ENCODE assay signal across 8 mouse cellular contexts in the genomic region with DNA sequence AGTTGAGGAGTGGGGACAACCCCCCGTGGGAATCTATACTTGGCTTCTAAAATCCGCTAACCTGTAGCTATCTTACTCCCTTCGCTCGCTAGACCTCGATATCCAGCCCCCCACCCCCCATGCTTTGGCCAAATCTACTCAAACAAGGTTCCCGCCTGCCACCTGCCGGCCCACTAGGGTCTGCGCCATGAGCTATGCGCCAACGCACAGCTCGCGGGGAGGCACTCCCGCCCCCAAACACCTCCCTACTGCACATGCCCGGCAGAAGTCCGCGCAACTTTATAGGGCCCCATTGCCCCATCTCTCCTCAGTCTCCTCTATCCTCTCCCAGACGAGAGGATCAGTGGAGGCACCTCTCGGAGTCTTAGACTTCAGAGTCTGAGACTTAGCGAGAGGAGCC. TPM values are rescaled to one million over a fixed set of nuclear protein-coding genes. Genes with fewer than 3 reads are reported as not detected.
A peak's percentile ranks its signal among the peaks of the same experiment; 100 is the strongest.
DNase-seq lines count a peak whose midpoint lies in the region; ATAC-seq lines count a peak whose summit lies in the region.

Gene Gnas, plus strand, starts transcription at position 310 of the 400 bp plus-strand sequence.

- H3K27ac ChIP-seq in kidney, embryonic 14.5 days (ENCODE audit: low read depth, low read length) = no peak within 1 kb of the TSS
- no peak within 1 kb of the TSS for H3K27ac ChIP-seq in liver, embryonic 12.5 days

- peak within 1 kb of the TSS; percentile 29; the same call in 1 of the 2 replicates for H3K9ac ChIP-seq in kidney, embryonic 14.5 days (ENCODE audit: low read depth, low read length)
- H3K9ac ChIP-seq in liver, embryonic 12.5 days = 0 out of 2 replicates have a peak within 1 kb of the TSS, but pooled peaks have one; percentile 12

- H3K4me3 ChIP-seq in kidney, embryonic 14.5 days (ENCODE audit: low read length) = peak within 1 kb of the TSS; percentile 32
- H3K4me3 ChIP-seq in liver, embryonic 12.5 days = peak within 1 kb of the TSS; percentile 24

- peak; percentile 22 for DNase-seq in right cerebral cortex, adult 18-20 months
- no peak for DNase-seq in right cerebral cortex, postnatal 36 days (ENCODE audit: low spot score in 2 of 2)
- peak; percentile 72 for DNase-seq in embryo, embryonic 9.5 days (ENCODE audit: extremely low spot score)
- peak in 1 of 2 experiments; percentile 25 for DNase-seq in heart, adult 18-20 months
- no peak for DNase-seq in urinary bladder, adult 18-20 months (ENCODE audit: low spot score in 2 of 2)

- peaks cover 34% of the 10 kb centered on the region for H3K27me3 ChIP-seq in kidney, embryonic 14.5 days (ENCODE audit: control insufficient read depth, insufficient read depth, low read length)
- H3K27me3 ChIP-seq in liver, embryonic 12.5 days (replicated peaks) = peaks cover 59% of the 10 kb centered on the region

- peaks cover 77% of the 10 kb centered on the region for H3K36me3 ChIP-seq in kidney, embryonic 14.5 days (ENCODE audit: control insufficient read depth, insufficient read depth, low read length)
- peaks cover 99% of the 10 kb centered on the region for H3K36me3 ChIP-seq in liver, embryonic 12.5 days

- ATAC-seq in kidney, embryonic 14.5 days (ENCODE audit: low FRiP score, low TSS enrichment) = peak; percentile 47
- ATAC-seq in liver, embryonic 12.5 days = no peak
- ATAC-seq in monocyte, adult 5-6 weeks (replicated peaks; ENCODE audit: insufficient number of reproducible peaks, low FRiP score, low TSS enrichment, poor library complexity, severe bottlenecking) = no peak

- 49% methylated on average over 19 of the region's 19 CpGs for WGBS in kidney, embryonic 14.5 days
- 52% methylated on average over 19 of the region's 19 CpGs for WGBS in liver, embryonic 12.5 days (ENCODE audit: insufficient replicate concordance)

- peak within 1 kb of the TSS; percentile 52 for H3K4me2 ChIP-seq in kidney, embryonic 14.5 days (replicated peaks; ENCODE audit: low read depth, low read length)
- H3K4me2 ChIP-seq in liver, embryonic 12.5 days = peak within 1 kb of the TSS; percentile 44

- H3K9me3 ChIP-seq in kidney, embryonic 14.5 days (ENCODE audit: control insufficient read depth, low read length) = peaks cover 27% of the 10 kb centered on the region
- H3K9me3 ChIP-seq in liver, embryonic 12.5 days (replicated peaks) = peaks cover 29% of the 10 kb centered on the region

- 0 out of 2 replicates have a peak, but pooled peaks cover under 1% of the 10 kb centered on the region for H3K4me1 ChIP-seq in kidney, embryonic 14.5 days (ENCODE audit: control insufficient read depth, insufficient read depth, low read length)
- no peaks in the 10 kb centered on the region for H3K4me1 ChIP-seq in liver, embryonic 12.5 days

RNA-seq across cellular contexts. Expression of gene Gnas, which starts in this region (rescaled TPM):
- 1,000 to 10,000 TPM; 1,194 to 1,253 TPM for total RNA-seq in heart, adult 18-20 months (2021)
- 1,459 and 1,592 TPM in 2 replicates for polyA plus RNA-seq in kidney, embryonic 14.5 days (2014; fragmentation: Nextera tagmentation; extraction: Ambion mirVana)
- polyA plus RNA-seq in liver, embryonic 12.5 days (2016; fragmentation: Nextera tagmentation; extraction: Ambion mirVana) = 565 and 587 TPM in 2 replicates
- total RNA-seq in monocyte, adult 5-6 weeks (2017) = 224 to 349 TPM (median 269 TPM) in 3 replicates

Comparison
In these comparisons a context has a peak if more than half of its experiments do, and no peak if none do; other contexts are left out.
1. DNase-seq: peak in right cerebral cortex, adult 18-20 months (single experiment) and embryo, embryonic 9.5 days (single experiment); none in right cerebral cortex, postnatal 36 days (0 of 2) and urinary bladder, adult 18-20 months (0 of 2).